Mouse (Mus musculus) heart, postnatal 0 days (tissue): ENCODE measurements around the gene Snrk. TPM values are rescaled to one million over a fixed set of nuclear protein-coding genes. Genes with fewer than 3 reads are reported as not detected.
A peak's percentile ranks its signal among the peaks of the same experiment; 100 is the strongest.

Source experiments
- ATAC-seq: fragments of 200-750 bp; cut with Nextera tagmentation; 2 replicates; pipeline ENCODE4 v1.8.0; 2017; ENCODE audit warnings: low read depth, moderate number of reproducible peaks, moderate library complexity; ENCODE audit not compliant: insufficient read depth
- DNase-seq: peaks from one replicate; pipeline ENCODE4 v3.0.0-alpha.2; 2016; ENCODE audit warnings: low spot score
- H3K27ac ChIP-seq: fragments of 300-500 bp; sonication (generic); 2 replicates; pipeline ENCODE4 v1.5.1; 2014; ENCODE audit warnings: low read depth, mild to moderate bottlenecking
- H3K27me3 ChIP-seq: fragments of 300-500 bp; sonication (generic); 2 replicates; pipeline ENCODE4 v1.6.1; 2014; ENCODE audit warnings: low read length, mixed read lengths; ENCODE audit not compliant: control insufficient read depth, insufficient read depth
- H3K36me3 ChIP-seq: fragments of 300-500 bp; sonication (generic); replicated peaks from 2 replicates; pipeline ENCODE4 v1.6.1; 2014; ENCODE audit warnings: low read length, mixed read lengths; ENCODE audit not compliant: control insufficient read depth, insufficient read depth
- H3K4me1 ChIP-seq: fragments of 300-500 bp; sonication (generic); 2 replicates; pipeline ENCODE4 v1.6.1; 2014; ENCODE audit warnings: antibody characterized with exemption; ENCODE audit not compliant: control insufficient read depth, insufficient read depth
- H3K4me2 ChIP-seq: fragments of 300-500 bp; sonication (generic); 2 replicates; pipeline ENCODE4 v1.6.1; 2014; ENCODE audit warnings: low read depth, mild to moderate bottlenecking, low read length, moderate library complexity
- H3K4me3 ChIP-seq: fragments of 300-500 bp; sonication (generic); 2 replicates; pipeline ENCODE4 v1.5.1; 2014; ENCODE audit warnings: low read depth, low read length
- H3K9ac ChIP-seq: fragments of 300-500 bp; sonication (generic); replicated peaks from 2 replicates; pipeline ENCODE4 v1.6.1; 2014; ENCODE audit warnings: low read depth, low read length, mixed read lengths
- H3K9me3 ChIP-seq: fragments of 300-500 bp; sonication (generic); replicated peaks from 2 replicates; pipeline ENCODE4 v1.6.1; 2016; ENCODE audit warnings: low read length; ENCODE audit not compliant: control insufficient read depth
- CTCF ChIP-seq: IDR thresholded peaks from 2 replicates; pipeline ENCODE4 v1.5.1; 2016; ENCODE audit warnings: antibody characterized with exemption, control low read depth, low read depth
- EP300 ChIP-seq: IDR thresholded peaks from 2 replicates; pipeline ENCODE4 v1.6.1; 2016; ENCODE audit warnings: antibody characterized with exemption, low read depth
- WGBS: fragments of 180-500 bp; shearing (Covaris S2); extraction: QIAGEN DNeasy Blood & Tissue Kit; methylation state at CpG from one replicate; pipeline ENCODE4 v1.1.7; 2014; 5-methylcytosine and 5-hydroxymethylcytosine counted together
- polyA plus RNA-seq: library from polyadenylated mRNA; unstranded; fragments of >200 nt; fragmentation: Nextera tagmentation; extraction: Ambion mirVana; gene quantifications from 2 replicates; pipeline ENCODE4 v1.2.1, GENCODE M21; 2015
- total RNA-seq: library from RNA; depleted of rRNA; stranded (reverse); fragments of >200 nt; gene quantifications from 2 replicates; pipeline ENCODE4 v1.2.3, GENCODE M21; 2014; ENCODE audit warnings: low replicate concordance

The Snrk gene
- total and polyA plus RNA-seq, 2 experiments from 2014 or later = 39.5 to 60.4 TPM

- no peak overlapping the region for H3K4me2 ChIP-seq
- peaks cover 36% of the 10 kb centered on the region for H3K36me3 ChIP-seq
- no peak for DNase-seq
- peak overlapping the region; percentile 35; the same call in 1 of the 2 replicates for H3K27ac ChIP-seq
- 66% methylated on average over 1 of the region's 1 CpGs for WGBS
- H3K4me1 ChIP-seq = peaks cover 24% of the 10 kb centered on the region
- H3K27me3 ChIP-seq = no peaks in the 10 kb centered on the region
- no peaks in the 10 kb centered on the region for H3K9me3 ChIP-seq
- H3K9ac ChIP-seq = no peak overlapping the region
- no peak overlapping the region for H3K4me3 ChIP-seq
- no peak for ATAC-seq
- TF ChIP-seq CTCF (no peak), EP300 (no peak)
These were observed 26.2 kb downstream of the Snrk start for GRCm38 (mm10) chr9:122143219-122143618.

- Histone ChIP-seq H3K27me3 (no peaks in the 10 kb centered on the region), H3K4me2 (no peak overlapping the region), H3K4me3 (no peak overlapping the region), H3K9ac (no peak overlapping the region), H3K9me3 (no peaks in the 10 kb centered on the region), H3K36me3 (peaks cover 30% of the 10 kb centered on the region), H3K27ac (no peak overlapping the region), H3K4me1 (peaks cover 24% of the 10 kb centered on the region)
- DNase-seq = no peak
- ATAC-seq = no peak
- 95% methylated on average over 3 of the region's 3 CpGs for WGBS
- TF ChIP-seq CTCF = 0 out of 2 replicates have a peak, but pooled peaks have one; percentile 6
- no peak for TF ChIP-seq EP300
These were observed 27.7 kb downstream of the Snrk start for GRCm38 (mm10) chr9:122144776-122145175.

- ATAC-seq (no peak), DNase-seq (no peak)
- Histone ChIP-seq H3K4me2 (no peak overlapping the region), H3K36me3 (peaks cover 30% of the 10 kb centered on the region), H3K4me3 (no peak overlapping the region), H3K9ac (no peak overlapping the region), H3K27ac (no peak overlapping the region), H3K4me1 (peaks cover 24% of the 10 kb centered on the region), H3K27me3 (no peaks in the 10 kb centered on the region), H3K9me3 (no peaks in the 10 kb centered on the region)
- no peak for TF ChIP-seq CTCF
- no peak for TF ChIP-seq EP300
These were observed 28.6 kb downstream of the Snrk start for GRCm38 (mm10) chr9:122145677-122146076.

- H3K9ac ChIP-seq = no peak overlapping the region
- H3K4me2 ChIP-seq = no peak overlapping the region
- no peak overlapping the region for H3K4me3 ChIP-seq
- H3K36me3 ChIP-seq = peaks cover 30% of the 10 kb centered on the region
- H3K9me3 ChIP-seq = no peaks in the 10 kb centered on the region
- 67% methylated on average over 4 of the region's 4 CpGs for WGBS
- no peak for DNase-seq
- TF ChIP-seq EP300 (no peak), CTCF (no peak)
- H3K27ac ChIP-seq = no peak overlapping the region
- H3K27me3 ChIP-seq = no peaks in the 10 kb centered on the region
- no peak for ATAC-seq
- H3K4me1 ChIP-seq = peaks cover 24% of the 10 kb centered on the region
These were observed 29.2 kb downstream of the Snrk start for GRCm38 (mm10) chr9:122146124-122146870.

- no peak for TF ChIP-seq CTCF
- no peak for TF ChIP-seq EP300
- no peak overlapping the region for H3K4me2 ChIP-seq
- no peaks in the 10 kb centered on the region for H3K9me3 ChIP-seq
- H3K27me3 ChIP-seq = no peaks in the 10 kb centered on the region
- DNase-seq = no peak
- 79% methylated on average over 3 of the region's 3 CpGs for WGBS
- H3K4me1 ChIP-seq = peaks cover 22% of the 10 kb centered on the region
- peaks cover 37% of the 10 kb centered on the region for H3K36me3 ChIP-seq
- H3K27ac ChIP-seq = no peak overlapping the region
- no peak overlapping the region for H3K9ac ChIP-seq
- ATAC-seq = no peak
- no peak overlapping the region for H3K4me3 ChIP-seq
These were observed 31.3 kb downstream of the Snrk start for GRCm38 (mm10) chr9:122148356-122148755.
